Comparison of ENCODE assay signal across 9 mouse cellular contexts in genomic region chr6:30210788-30211187, GRCm38 (mm10).
DNase-seq lines count a peak whose midpoint lies in the region; ATAC-seq and TF ChIP-seq lines count a peak whose summit lies in the region.
"Had no signal": no experiment of that assay in that cellular context is flagged by ENCODE, and none has a peak within 500 bp of the region (broad histone marks: within the 10 kb centered on the region; RNA-seq: fewer than 3 reads in every experiment).

No protein-coding gene starts in this region.

- peak; percentile 64 to 87 for DNase-seq in adrenal gland, adult (ENCODE audit: inconsistent age in 2 of 2, low spot score in 1 of 2)
- DNase-seq in gastrocnemius, postnatal 36 days: peak; percentile 44 to 51
- peak; percentile 60 for DNase-seq in liver, adult 2 months (ENCODE audit: extremely low read depth, low read depth, low spot score)
- peak; percentile 65 for DNase-seq in neural tube, embryonic 10.5 days (ENCODE audit: extremely low spot score, low spot score)

- WGBS in kidney, embryonic 14.5 days: 29% methylated on average over 5 of the region's 5 CpGs
- WGBS in liver, adult 2 months: 36% methylated on average over 5 of the region's 5 CpGs

- peak; percentile 65 for TF ChIP-seq CTCF in C2C12 (IDR thresholded peaks at IDR 0.05; ENCODE audit: control insufficient read depth, insufficient read depth, insufficient read length)
- TF ChIP-seq CTCF in cortical plate, adult 2 months (IDR thresholded peaks at IDR 0.05; ENCODE audit: extremely low read depth, insufficient read depth, low read length): peak; percentile 93
- TF ChIP-seq CTCF in liver, adult 2 months (IDR thresholded peaks at IDR 0.05; ENCODE audit: low read depth, low read length): peak; percentile 82
- peak; percentile 70; the same call in 1 of the 2 replicates for TF ChIP-seq CTCF in testis, adult 2 months (IDR thresholded peaks at IDR 0.05; ENCODE audit: control insufficient read depth, insufficient read depth, insufficient replicate concordance, low read depth, low read length)

- no peaks in the 10 kb centered on the region for H3K79me2 ChIP-seq in C2C12 (ENCODE audit: control insufficient read depth, insufficient read depth)
- H3K79me2 ChIP-seq in liver, adult 2 months (ENCODE audit: control insufficient read depth, insufficient read depth, low read length): no peaks in the 10 kb centered on the region

- H3K9ac ChIP-seq in kidney, embryonic 14.5 days (ENCODE audit: low read depth, low read length): no peak overlapping the region
- H3K9ac ChIP-seq in liver, adult 2 months (ENCODE audit: low read depth, low read length): no peak overlapping the region
- H3K9ac ChIP-seq: heart, embryonic 13.5 days had no signal

- no peak overlapping the region for H3ac ChIP-seq in C2C12 (ENCODE audit: control insufficient read depth, insufficient read length, low read depth)

- H3K27ac ChIP-seq in cortical plate, adult 2 months (ENCODE audit: insufficient read depth, low read length): no peak overlapping the region
- H3K27ac ChIP-seq in kidney, embryonic 14.5 days (ENCODE audit: low read depth, low read length): no peak overlapping the region
- peak overlapping the region; percentile 97 for H3K27ac ChIP-seq in liver, adult 2 months (replicated peaks; ENCODE audit: insufficient read depth, low read depth, low read length)
- H3K27ac ChIP-seq in testis, adult 2 months (ENCODE audit: control insufficient read depth, insufficient read depth, low read depth, low read length): no peak overlapping the region
- H3K27ac ChIP-seq: heart, embryonic 13.5 days had no signal

- no peak overlapping the region for H3K4me3 ChIP-seq in C2C12 (ENCODE audit: insufficient read depth, poor library complexity, severe bottlenecking)
- H3K4me3 ChIP-seq in cortical plate, adult 2 months (ENCODE audit: insufficient read depth, low read length): no peak overlapping the region
- H3K4me3 ChIP-seq in kidney, embryonic 14.5 days (ENCODE audit: low read length): no peak overlapping the region
- H3K4me3 ChIP-seq in liver, adult 2 months (ENCODE audit: insufficient read depth, low read depth, low read length): no peak overlapping the region
- no peak overlapping the region for H3K4me3 ChIP-seq in testis, adult 2 months (ENCODE audit: control insufficient read depth, low read depth, low read length)
- H3K4me3 ChIP-seq: heart, embryonic 13.5 days had no signal

- no peaks in the 10 kb centered on the region for H3K9me3 ChIP-seq in kidney, embryonic 14.5 days (ENCODE audit: control insufficient read depth, low read length)
- H3K9me3 ChIP-seq: heart, embryonic 13.5 days had no signal

- no peak for TF ChIP-seq POLR2A in cortical plate, adult 2 months (IDR thresholded peaks at IDR 0.05; ENCODE audit: extremely low read depth, insufficient read depth, low read length)
- TF ChIP-seq POLR2A in liver, adult 2 months (IDR thresholded peaks at IDR 0.05; ENCODE audit: extremely low read depth, insufficient read depth, low read length): no peak
- TF ChIP-seq POLR2A in testis, adult 2 months (IDR thresholded peaks at IDR 0.05; ENCODE audit: control insufficient read depth, low read depth, low read length): no peak

- no peaks in the 10 kb centered on the region for H3K4me1 ChIP-seq in cortical plate, adult 2 months (ENCODE audit: control insufficient read depth, insufficient read depth, low read length)
- H3K4me1 ChIP-seq in kidney, embryonic 14.5 days (ENCODE audit: control insufficient read depth, insufficient read depth, low read length): no peaks in the 10 kb centered on the region
- peaks cover 23% of the 10 kb centered on the region for H3K4me1 ChIP-seq in liver, adult 2 months (ENCODE audit: control insufficient read depth, insufficient read depth, low read length)
- peaks cover 2% of the 10 kb centered on the region for H3K4me1 ChIP-seq in testis, adult 2 months (ENCODE audit: control insufficient read depth, insufficient read depth, low read length)

- intact Hi-C loops in gastrocnemius, postnatal 36 days (cut with DNase I): loop anchor here (5.0 kb wide), 1 partner anchor 147 kb away; no protein-coding TSS in a partner anchor

- H3K36me3 ChIP-seq in C2C12 (ENCODE audit: control insufficient read depth, insufficient read depth): peaks cover 3% of the 10 kb centered on the region
- peaks cover 15% of the 10 kb centered on the region for H3K36me3 ChIP-seq in kidney, embryonic 14.5 days (ENCODE audit: control insufficient read depth, insufficient read depth, low read length)
- H3K36me3 ChIP-seq in liver, adult 2 months (ENCODE audit: control insufficient read depth, insufficient read depth, low read length): peaks cover 1% of the 10 kb centered on the region; the same call in 1 of the 2 replicates
- H3K36me3 ChIP-seq in testis, adult 2 months (ENCODE audit: control insufficient read depth, insufficient read depth, low read length): no peaks in the 10 kb centered on the region

- no peak overlapping the region for H3K4me2 ChIP-seq in kidney, embryonic 14.5 days (replicated peaks; ENCODE audit: low read depth, low read length)
- H3K4me2 ChIP-seq: heart, embryonic 13.5 days had no signal

- H3K79me3 ChIP-seq in C2C12 (ENCODE audit: low read depth): no peaks in the 10 kb centered on the region

- H3K27me3 ChIP-seq in C2C12 (ENCODE audit: control insufficient read depth, insufficient read depth, insufficient read length): no peaks in the 10 kb centered on the region
- H3K27me3 ChIP-seq in kidney, embryonic 14.5 days (ENCODE audit: control insufficient read depth, insufficient read depth, low read length): no peaks in the 10 kb centered on the region
- no peaks in the 10 kb centered on the region for H3K27me3 ChIP-seq in liver, adult 2 months (ENCODE audit: control insufficient read depth, insufficient read depth, low read length)
- H3K27me3 ChIP-seq in testis, adult 2 months (ENCODE audit: control insufficient read depth, insufficient read depth, low read length): no peaks in the 10 kb centered on the region
- H3K27me3 ChIP-seq: heart, embryonic 13.5 days had no signal

- 0 out of 2 replicates have a peak, but pooled peaks have one; percentile 24 for ATAC-seq in kidney, embryonic 14.5 days (ENCODE audit: low FRiP score, low TSS enrichment)

TF ChIP-seq in C2C12, 6 proteins besides CTCF, POLR2A, EP300 and RAD21:
- TF ChIP-seq CEBPB (IDR thresholded peaks at IDR 0.05; ENCODE audit: low read depth) (no peak), MYOG (IDR thresholded peaks at IDR 0.05; ENCODE audit: control insufficient read depth, extremely low read depth, insufficient read length) (no peak), MYOD1 (IDR thresholded peaks at IDR 0.05; ENCODE audit: control insufficient read depth, insufficient read length, low read depth) (no peak), MAX (IDR thresholded peaks at IDR 0.05) (no peak), USF1 (IDR thresholded peaks at IDR 0.05; ENCODE audit: low read depth) (no peak), FOSL1 (IDR thresholded peaks at IDR 0.05; ENCODE audit: insufficient read depth, low read length, poor library complexity, severe bottlenecking) (no peak)
